Mouse (Mus musculus): ENCODE results near the gene Gm21731.
"Not testable (repeated sequence)": the region's sequence is repeated elsewhere in the genome, so short reads cannot be mapped to it uniquely, and the experiment has no call there.

- TF ChIP-seq POLR2A (IDR thresholded peaks at IDR 0.05; ENCODE audit: control insufficient read depth, extremely low read depth, insufficient read depth, low read length, poor library complexity); CTCF (IDR thresholded peaks at IDR 0.05; ENCODE audit: borderline replicate concordance, control insufficient read depth, extremely low read depth, insufficient read depth, low read length, poor library complexity): not testable (repeated sequence)
Observed at GRCm38 (mm10) chr13:120215847-120216246, 23.1 kb upstream of the Gm21731 start, which contains the start of gene Gm21762.
